Mouse (Mus musculus) heart, adult 2 months (tissue): ENCODE results near the gene Atp8a1.

Experiments
- CTCF ChIP-seq: fragments of 200-600 bp; IDR thresholded peaks from 2 replicates; pipeline ENCODE4 v1.8.1; 2022; ENCODE audit warnings: antibody characterized with exemption, mild to moderate bottlenecking, moderate library complexity
- POLR2A ChIP-seq: fragments of 200-500 bp; IDR thresholded peaks from 2 replicates; pipeline ENCODE4 v1.6.1; 2011; ENCODE audit warnings: mild to moderate bottlenecking, low read depth, low read length, control low read depth; ENCODE audit not compliant: insufficient read depth

- TF ChIP-seq POLR2A: no peak
- TF ChIP-seq CTCF: no peak
Observed at GRCm38 (mm10) chr5:67609520-67609837, 237.8 kb downstream of the Atp8a1 start.
